Mouse (Mus musculus) liver, embryonic 16.5 days (tissue): ENCODE measurements around the gene Ppp1r12b. TPM values are rescaled to one million over a fixed set of nuclear protein-coding genes. Genes with fewer than 3 reads are reported as not detected.

Experiments
- ATAC-seq: fragments of 200-750 bp; cut with Nextera tagmentation; 2 replicates; pipeline ENCODE4 v1.8.0; 2017; ENCODE audit warnings: low read depth, mild to moderate bottlenecking, moderate number of reproducible peaks, moderate library complexity
- H3K27ac ChIP-seq: fragments of 300-500 bp; sonication (generic); 2 replicates; pipeline ENCODE4 v1.5.1; 2014; ENCODE audit warnings: mild to moderate bottlenecking, low read length
- H3K27me3 ChIP-seq: fragments of 300-500 bp; sonication (generic); 2 replicates; pipeline ENCODE4 v1.6.1; 2014; ENCODE audit warnings: low read depth, low read length, mixed read lengths; ENCODE audit not compliant: control insufficient read depth, insufficient read depth
- H3K36me3 ChIP-seq: fragments of 300-500 bp; sonication (generic); 2 replicates; pipeline ENCODE4 v1.6.1; 2014; ENCODE audit warnings: mild to moderate bottlenecking; ENCODE audit not compliant: control insufficient read depth, insufficient read depth
- H3K4me1 ChIP-seq: fragments of 300-500 bp; sonication (generic); 2 replicates; pipeline ENCODE4 v1.6.1; 2014; ENCODE audit warnings: low read depth, low read length, mixed read lengths; ENCODE audit not compliant: control insufficient read depth
- H3K4me2 ChIP-seq: fragments of 300-500 bp; sonication (generic); 2 replicates; pipeline ENCODE4 v1.6.1; 2014; ENCODE audit warnings: low read depth, low read length, mixed read lengths
- H3K4me3 ChIP-seq: fragments of 300-500 bp; sonication (generic); 2 replicates; pipeline ENCODE4 v1.5.1; 2014; ENCODE audit warnings: low read depth, mild to moderate bottlenecking, low read length
- H3K9ac ChIP-seq: fragments of 300-500 bp; sonication (generic); 2 replicates; pipeline ENCODE4 v1.6.1; 2014; ENCODE audit warnings: low read depth, low read length
- H3K9me3 ChIP-seq: fragments of 300-500 bp; sonication (generic); replicated peaks from 2 replicates; pipeline ENCODE4 v1.6.1; 2016; ENCODE audit warnings: low read length; ENCODE audit not compliant: control insufficient read depth
- WGBS: fragments of 180-500 bp; shearing (Covaris S2); extraction: QIAGEN DNeasy Blood & Tissue Kit; methylation state at CpG from one replicate; pipeline ENCODE4 v1.1.7; 2014; ENCODE audit not compliant: insufficient replicate concordance; 5-methylcytosine and 5-hydroxymethylcytosine counted together
- polyA plus RNA-seq: library from polyadenylated mRNA; unstranded; fragments of >200 nt; fragmentation: Nextera tagmentation; extraction: Ambion mirVana; gene quantifications from 2 replicates; pipeline ENCODE4 v1.2.1, GENCODE M21; 2015

Ppp1r12b gene
- polyA plus RNA-seq, 1 experiment from 2014 or later = 2.4 TPM

- no peaks in the 10 kb centered on the region for H3K36me3 ChIP-seq
- H3K9ac ChIP-seq = no peak overlapping the region
- WGBS = 69% methylated on average over 6 of the region's 6 CpGs
- H3K27me3 ChIP-seq = no peaks in the 10 kb centered on the region
- no peak for ATAC-seq
- no peaks in the 10 kb centered on the region for H3K9me3 ChIP-seq
- no peak overlapping the region for H3K4me2 ChIP-seq
- H3K4me3 ChIP-seq = no peak overlapping the region
- H3K4me1 ChIP-seq = no peaks in the 10 kb centered on the region
- no peak overlapping the region for H3K27ac ChIP-seq
Observed at GRCm38 (mm10) chr1:134919010-134919409, 36.7 kb downstream of the Ppp1r12b start.

- Histone ChIP-seq H3K27me3 (no peaks in the 10 kb centered on the region), H3K36me3 (no peaks in the 10 kb centered on the region), H3K9me3 (no peaks in the 10 kb centered on the region), H3K4me2 (no peak overlapping the region), H3K4me3 (no peak overlapping the region), H3K27ac (no peak overlapping the region), H3K9ac (no peak overlapping the region), H3K4me1 (no peaks in the 10 kb centered on the region)
- 58% methylated on average over 4 of the region's 4 CpGs for WGBS
- ATAC-seq = no peak
Observed at GRCm38 (mm10) chr1:134915421-134915820, 40.3 kb downstream of the Ppp1r12b start.

- 82% methylated on average over 4 of the region's 4 CpGs for WGBS
- no peaks in the 10 kb centered on the region for H3K27me3 ChIP-seq
- H3K36me3 ChIP-seq = no peaks in the 10 kb centered on the region
- ATAC-seq = no peak
- H3K4me1 ChIP-seq = no peaks in the 10 kb centered on the region
- no peak overlapping the region for H3K9ac ChIP-seq
- no peak overlapping the region for H3K27ac ChIP-seq
- H3K9me3 ChIP-seq = no peaks in the 10 kb centered on the region
- no peak overlapping the region for H3K4me2 ChIP-seq
- H3K4me3 ChIP-seq = no peak overlapping the region
Observed at GRCm38 (mm10) chr1:134913535-134913934, 42.2 kb downstream of the Ppp1r12b start.

- H3K9me3 ChIP-seq = no peaks in the 10 kb centered on the region
- no peaks in the 10 kb centered on the region for H3K4me1 ChIP-seq
- H3K27ac ChIP-seq = no peak overlapping the region
- no peak for ATAC-seq
- WGBS = 73% methylated on average over 4 of the region's 4 CpGs
- no peak overlapping the region for H3K9ac ChIP-seq
- no peaks in the 10 kb centered on the region for H3K27me3 ChIP-seq
- no peaks in the 10 kb centered on the region for H3K36me3 ChIP-seq
- H3K4me3 ChIP-seq = no peak overlapping the region
- H3K4me2 ChIP-seq = no peak overlapping the region
Observed at GRCm38 (mm10) chr1:134911892-134912291, 43.9 kb downstream of the Ppp1r12b start.

GRCm38 (mm10) chr1:134910037-134910436, 45.7 kb downstream of the Ppp1r12b start:
- no peak overlapping the region for H3K4me3 ChIP-seq
- H3K27ac ChIP-seq = no peak overlapping the region
- H3K4me2 ChIP-seq = no peak overlapping the region
- WGBS = 43% methylated on average over 3 of the region's 3 CpGs
- H3K4me1 ChIP-seq = no peaks in the 10 kb centered on the region
- ATAC-seq = no peak
- H3K9me3 ChIP-seq = no peaks in the 10 kb centered on the region
- H3K9ac ChIP-seq = no peak overlapping the region
- no peaks in the 10 kb centered on the region for H3K36me3 ChIP-seq
- no peaks in the 10 kb centered on the region for H3K27me3 ChIP-seq

- Histone ChIP-seq H3K9ac (no peak overlapping the region), H3K27me3 (no peaks in the 10 kb centered on the region), H3K4me1 (no peaks in the 10 kb centered on the region), H3K4me3 (no peak overlapping the region), H3K4me2 (no peak overlapping the region), H3K27ac (no peak overlapping the region), H3K36me3 (no peaks in the 10 kb centered on the region), H3K9me3 (no peaks in the 10 kb centered on the region)
- WGBS = 56% methylated on average over 9 of the region's 9 CpGs
- no peak for ATAC-seq
Observed at GRCm38 (mm10) chr1:134909442-134909841, 46.3 kb downstream of the Ppp1r12b start.

- WGBS = 36% methylated on average over 3 of the region's 3 CpGs
- no peak for ATAC-seq
- Histone ChIP-seq H3K9me3 (no peaks in the 10 kb centered on the region), H3K36me3 (no peaks in the 10 kb centered on the region), H3K27me3 (no peaks in the 10 kb centered on the region), H3K4me2 (no peak overlapping the region), H3K4me1 (no peaks in the 10 kb centered on the region), H3K9ac (no peak overlapping the region), H3K27ac (no peak overlapping the region), H3K4me3 (no peak overlapping the region)
Observed at GRCm38 (mm10) chr1:134902051-134902619, 53.6 kb downstream of the Ppp1r12b start.

GRCm38 (mm10) chr1:134896008-134896407, 59.7 kb downstream of the Ppp1r12b start:
- H3K9ac ChIP-seq = no peak overlapping the region
- no peaks in the 10 kb centered on the region for H3K27me3 ChIP-seq
- ATAC-seq = no peak
- no peaks in the 10 kb centered on the region for H3K4me1 ChIP-seq
- H3K4me3 ChIP-seq = no peak overlapping the region
- 77% methylated on average over 6 of the region's 6 CpGs for WGBS
- H3K9me3 ChIP-seq = no peaks in the 10 kb centered on the region
- H3K36me3 ChIP-seq = no peaks in the 10 kb centered on the region
- H3K4me2 ChIP-seq = no peak overlapping the region
- no peak overlapping the region for H3K27ac ChIP-seq

- Histone ChIP-seq H3K4me2 (no peak overlapping the region), H3K4me3 (no peak overlapping the region), H3K27me3 (no peaks in the 10 kb centered on the region), H3K9ac (no peak overlapping the region), H3K27ac (no peak overlapping the region), H3K4me1 (no peaks in the 10 kb centered on the region), H3K9me3 (no peaks in the 10 kb centered on the region), H3K36me3 (no peaks in the 10 kb centered on the region; the same call in 1 of the 2 replicates)
- ATAC-seq = no peak
- 81% methylated on average over 3 of the region's 3 CpGs for WGBS
Observed at GRCm38 (mm10) chr1:134894803-134895202, 60.9 kb downstream of the Ppp1r12b start.
